Mouse (Mus musculus): ENCODE measurements at regions not wholly inside any gene's neighbourhood (a gene's known extent, or its start where the extent isn't known, plus 50 kb on each side); places are given as distances from the start of the nearest gene placed in this dataset.
A peak's percentile ranks its signal among the peaks of the same experiment; 100 is the strongest.

DNA sequence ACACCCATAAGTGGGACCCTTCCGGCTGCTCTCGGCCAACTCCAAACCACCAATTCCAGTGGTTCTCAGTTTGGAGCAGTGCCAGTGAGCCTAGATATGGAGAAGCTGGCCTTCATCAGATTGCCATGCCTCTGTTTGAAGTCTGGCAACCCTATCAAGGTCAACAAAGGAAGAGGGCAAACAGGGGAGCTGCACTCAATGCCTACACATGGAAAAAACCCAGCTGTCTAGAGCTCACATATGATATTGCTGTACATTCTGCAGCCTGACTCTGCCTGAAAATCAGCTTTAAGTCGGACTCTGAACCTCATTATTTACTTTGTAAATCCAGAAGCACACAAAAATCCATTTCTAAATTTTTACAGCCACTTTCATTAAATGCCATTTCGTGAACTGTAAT is 499.9 kb downstream of the Defb40 start:
- Histone ChIP-seq H3K9ac (ENCODE audit: low read depth, poor library complexity, severe bottlenecking) (no peak overlapping the region), H3K36me3 (ENCODE audit: control insufficient read depth, insufficient read depth, low read length, poor library complexity, severe bottlenecking) (no peaks in the 10 kb centered on the region), H3K4me3 (ENCODE audit: low read depth, low read length) (no peak overlapping the region), H3K27ac (ENCODE audit: insufficient read depth, low read length) (no peak overlapping the region), H3K4me1 (ENCODE audit: control insufficient read depth, insufficient read depth, low read length) (peaks cover 6% of the 10 kb centered on the region), H3K9me3 (replicated peaks; ENCODE audit: control insufficient read depth, insufficient read depth, low read length, poor library complexity, severe bottlenecking) (peaks cover 10% of the 10 kb centered on the region), H3K27me3 (ENCODE audit: control insufficient read depth, insufficient read depth, low read length, poor library complexity, severe bottlenecking) (no peaks in the 10 kb centered on the region)
- TF ChIP-seq POLR2A (IDR thresholded peaks at IDR 0.05; ENCODE audit: insufficient read depth, low read length) (no peak), EP300 (IDR thresholded peaks at IDR 0.05; ENCODE audit: insufficient read depth, low read depth, low read length) (no peak), CTCF (IDR thresholded peaks at IDR 0.05; ENCODE audit: low read depth, low read length) (no peak)

GRCm38 (mm10) chr8:18467511-18467910 is 510.5 kb downstream of the Defb40 start:
- Histone ChIP-seq H3K4me3 (ENCODE audit: low read depth, low read length) (no peak overlapping the region), H3K27me3 (ENCODE audit: control insufficient read depth, insufficient read depth, low read length, poor library complexity, severe bottlenecking) (no peaks in the 10 kb centered on the region; the same call in none of the 2 replicates), H3K27ac (ENCODE audit: insufficient read depth, low read length) (no peak overlapping the region), H3K36me3 (ENCODE audit: control insufficient read depth, insufficient read depth, low read length, poor library complexity, severe bottlenecking) (no peaks in the 10 kb centered on the region), H3K9ac (ENCODE audit: low read depth, poor library complexity, severe bottlenecking) (no peak overlapping the region), H3K9me3 (replicated peaks; ENCODE audit: control insufficient read depth, insufficient read depth, low read length, poor library complexity, severe bottlenecking) (no peaks in the 10 kb centered on the region; the same call in 1 of the 2 replicates), H3K4me1 (ENCODE audit: control insufficient read depth, insufficient read depth, low read length) (no peaks in the 10 kb centered on the region)
- no peak for TF ChIP-seq CTCF (IDR thresholded peaks at IDR 0.05; ENCODE audit: low read depth, low read length)
- no peak for TF ChIP-seq POLR2A (IDR thresholded peaks at IDR 0.05; ENCODE audit: insufficient read depth, low read length)
- no peak for TF ChIP-seq EP300 (IDR thresholded peaks at IDR 0.05; ENCODE audit: insufficient read depth, low read depth, low read length)

- H3K9me3 ChIP-seq (replicated peaks; ENCODE audit: control insufficient read depth, insufficient read depth, low read length, poor library complexity, severe bottlenecking): no peaks in the 10 kb centered on the region; the same call in 1 of the 2 replicates
- TF ChIP-seq CTCF (IDR thresholded peaks at IDR 0.05; ENCODE audit: low read depth, low read length) (peak; percentile 56), POLR2A (IDR thresholded peaks at IDR 0.05; ENCODE audit: insufficient read depth, low read length) (no peak)
- H3K36me3 ChIP-seq (ENCODE audit: control insufficient read depth, insufficient read depth, low read length, poor library complexity, severe bottlenecking): no peaks in the 10 kb centered on the region
- no peak overlapping the region for H3K27ac ChIP-seq (ENCODE audit: insufficient read depth, low read length)
- no peaks in the 10 kb centered on the region for H3K4me1 ChIP-seq (ENCODE audit: control insufficient read depth, insufficient read depth, low read length)
- H3K4me3 ChIP-seq (ENCODE audit: low read depth, low read length): no peak overlapping the region
- no peaks in the 10 kb centered on the region for H3K27me3 ChIP-seq (ENCODE audit: control insufficient read depth, insufficient read depth, low read length, poor library complexity, severe bottlenecking)
- no peak overlapping the region for H3K9ac ChIP-seq (ENCODE audit: low read depth, poor library complexity, severe bottlenecking)
Measured at GRCm38 (mm10) chr8:18460609-18461008, 517.4 kb downstream of the Defb40 start.

GRCm38 (mm10) chr8:18457470-18457869 is 520.6 kb downstream of the Defb40 start:
- Histone ChIP-seq H3K9ac (ENCODE audit: low read depth, poor library complexity, severe bottlenecking) (no peak overlapping the region), H3K27ac (ENCODE audit: insufficient read depth, low read length) (no peak overlapping the region), H3K4me1 (ENCODE audit: control insufficient read depth, insufficient read depth, low read length) (no peaks in the 10 kb centered on the region), H3K9me3 (replicated peaks; ENCODE audit: control insufficient read depth, insufficient read depth, low read length, poor library complexity, severe bottlenecking) (no peaks in the 10 kb centered on the region), H3K4me3 (ENCODE audit: low read depth, low read length) (no peak overlapping the region), H3K36me3 (ENCODE audit: control insufficient read depth, insufficient read depth, low read length, poor library complexity, severe bottlenecking) (no peaks in the 10 kb centered on the region), H3K27me3 (ENCODE audit: control insufficient read depth, insufficient read depth, low read length, poor library complexity, severe bottlenecking) (no peaks in the 10 kb centered on the region; the same call in 1 of the 2 replicates)
- TF ChIP-seq CTCF (IDR thresholded peaks at IDR 0.05; ENCODE audit: low read depth, low read length): no peak
- TF ChIP-seq POLR2A (IDR thresholded peaks at IDR 0.05; ENCODE audit: insufficient read depth, low read length): no peak
- no peak for TF ChIP-seq EP300 (IDR thresholded peaks at IDR 0.05; ENCODE audit: insufficient read depth, low read depth, low read length)

- no peaks in the 10 kb centered on the region for H3K36me3 ChIP-seq (ENCODE audit: control insufficient read depth, insufficient read depth, low read length, poor library complexity, severe bottlenecking)
- no peaks in the 10 kb centered on the region for H3K27me3 ChIP-seq (ENCODE audit: control insufficient read depth, insufficient read depth, low read length, poor library complexity, severe bottlenecking)
- no peak overlapping the region for H3K27ac ChIP-seq (ENCODE audit: insufficient read depth, low read length)
- H3K9me3 ChIP-seq (replicated peaks; ENCODE audit: control insufficient read depth, insufficient read depth, low read length, poor library complexity, severe bottlenecking): no peaks in the 10 kb centered on the region
- H3K4me3 ChIP-seq (ENCODE audit: low read depth, low read length): no peak overlapping the region
- TF ChIP-seq CTCF (IDR thresholded peaks at IDR 0.05; ENCODE audit: low read depth, low read length) (no peak), EP300 (IDR thresholded peaks at IDR 0.05; ENCODE audit: insufficient read depth, low read depth, low read length) (no peak), POLR2A (IDR thresholded peaks at IDR 0.05; ENCODE audit: insufficient read depth, low read length) (no peak)
- H3K9ac ChIP-seq (ENCODE audit: low read depth, poor library complexity, severe bottlenecking): no peak overlapping the region
- no peaks in the 10 kb centered on the region for H3K4me1 ChIP-seq (ENCODE audit: control insufficient read depth, insufficient read depth, low read length)
Measured at GRCm38 (mm10) chr8:18449015-18449414, 529.0 kb downstream of the Defb40 start.

- no peak overlapping the region for H3K9ac ChIP-seq (ENCODE audit: low read depth, poor library complexity, severe bottlenecking)
- H3K9me3 ChIP-seq (replicated peaks; ENCODE audit: control insufficient read depth, insufficient read depth, low read length, poor library complexity, severe bottlenecking): peaks cover 8% of the 10 kb centered on the region; the same call in 1 of the 2 replicates
- no peaks in the 10 kb centered on the region for H3K36me3 ChIP-seq (ENCODE audit: control insufficient read depth, insufficient read depth, low read length, poor library complexity, severe bottlenecking)
- TF ChIP-seq CTCF (IDR thresholded peaks at IDR 0.05; ENCODE audit: low read depth, low read length) (no peak), EP300 (IDR thresholded peaks at IDR 0.05; ENCODE audit: insufficient read depth, low read depth, low read length) (no peak), POLR2A (IDR thresholded peaks at IDR 0.05; ENCODE audit: insufficient read depth, low read length) (no peak)
- no peaks in the 10 kb centered on the region for H3K4me1 ChIP-seq (ENCODE audit: control insufficient read depth, insufficient read depth, low read length)
- no peak overlapping the region for H3K27ac ChIP-seq (ENCODE audit: insufficient read depth, low read length)
- no peaks in the 10 kb centered on the region for H3K27me3 ChIP-seq (ENCODE audit: control insufficient read depth, insufficient read depth, low read length, poor library complexity, severe bottlenecking)
- no peak overlapping the region for H3K4me3 ChIP-seq (ENCODE audit: low read depth, low read length)
Measured at GRCm38 (mm10) chr8:18442212-18442611, 535.8 kb downstream of the Defb40 start.
